Mouse (Mus musculus) cerebellum, adult 9-10 months (tissue): Measurements from ENCODE around the gene Gpc6.
"Not testable (repeated sequence)": the region's sequence is repeated elsewhere in the genome, so short reads cannot be mapped to it uniquely, and the experiment has no call there.

Source experiments
- DNase-seq: peaks from one replicate; pipeline ENCODE4 v3.0.0; 2022

The Gpc6 gene

DNA sequence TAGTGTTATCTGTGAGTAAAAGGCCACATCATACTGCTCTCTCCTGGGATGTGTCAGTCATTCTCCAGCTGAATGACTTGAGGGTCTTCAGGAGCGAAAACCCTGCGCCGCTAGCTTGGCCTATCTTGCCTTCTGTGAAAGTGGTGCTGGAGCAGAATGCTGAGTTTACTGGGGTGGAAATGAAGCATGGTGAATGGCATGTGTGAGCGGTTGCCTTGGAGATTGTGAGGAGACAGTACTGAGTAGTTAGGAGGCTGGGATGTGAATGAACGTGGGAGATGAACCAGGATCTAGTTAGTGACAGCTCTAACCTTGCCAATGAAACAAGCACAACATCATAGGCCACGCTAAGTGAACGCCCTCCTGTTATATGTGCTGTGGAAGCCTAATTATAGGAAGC, 458.1 kb downstream of the Gpc6 start:
- DNase-seq: no peak

DNA sequence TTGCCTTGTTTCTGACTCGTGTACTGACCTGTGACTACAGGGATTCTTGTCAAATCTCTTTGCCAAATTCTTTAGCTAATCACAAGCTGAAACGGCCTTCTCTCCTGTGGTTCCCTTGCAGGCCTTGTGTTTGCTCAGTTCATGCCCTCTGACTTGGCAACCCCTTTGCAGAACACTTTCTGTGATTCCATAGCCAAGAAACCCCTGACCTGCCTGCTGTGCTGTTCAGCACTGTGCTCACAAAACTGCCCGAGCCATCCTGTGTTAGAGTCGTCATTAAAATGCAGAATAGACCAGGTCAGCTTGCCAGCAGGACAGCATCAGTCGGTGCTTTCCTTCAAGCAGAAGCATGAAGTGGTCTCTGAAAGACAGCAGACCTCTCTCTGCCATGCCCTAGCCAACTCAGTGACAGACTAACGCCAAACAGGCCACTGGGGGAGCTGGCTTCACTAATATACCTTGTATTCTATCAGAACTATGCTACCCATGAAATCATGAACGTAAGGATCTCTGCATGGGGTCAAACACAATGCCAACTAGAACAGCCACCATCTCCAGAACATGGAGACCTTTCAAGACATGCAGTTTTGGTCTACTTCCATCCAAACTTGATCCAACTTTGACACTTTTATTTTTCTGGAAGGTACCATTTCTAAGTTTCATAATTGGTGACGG, 459.1 kb downstream of the Gpc6 start:
- DNase-seq: peak; percentile 56

DNA sequence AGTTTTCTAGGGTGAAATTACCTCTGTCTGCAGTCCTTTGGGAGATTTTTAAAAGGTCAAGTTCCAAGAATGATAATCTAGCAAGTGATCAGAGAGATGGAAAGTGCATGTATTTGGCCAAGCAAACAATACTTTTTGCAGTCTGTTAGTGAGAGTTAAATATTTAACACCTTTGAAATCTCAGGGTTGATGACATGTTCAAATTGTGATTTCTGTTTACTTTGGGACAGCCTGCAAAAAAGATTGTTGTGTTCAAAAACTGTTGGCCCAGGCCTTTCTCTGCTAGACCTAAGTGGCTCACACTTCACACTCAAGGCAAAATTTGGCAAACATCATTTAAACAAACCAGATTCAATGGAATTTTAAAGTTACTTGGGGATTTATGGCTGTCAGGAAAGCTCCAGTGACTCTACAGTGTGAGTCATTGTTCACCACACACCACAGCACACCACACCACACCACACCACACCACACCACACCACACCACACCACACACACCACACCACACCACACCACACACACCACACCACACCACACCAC, 460.7 kb downstream of the Gpc6 start:
- no peak for DNase-seq

DNA sequence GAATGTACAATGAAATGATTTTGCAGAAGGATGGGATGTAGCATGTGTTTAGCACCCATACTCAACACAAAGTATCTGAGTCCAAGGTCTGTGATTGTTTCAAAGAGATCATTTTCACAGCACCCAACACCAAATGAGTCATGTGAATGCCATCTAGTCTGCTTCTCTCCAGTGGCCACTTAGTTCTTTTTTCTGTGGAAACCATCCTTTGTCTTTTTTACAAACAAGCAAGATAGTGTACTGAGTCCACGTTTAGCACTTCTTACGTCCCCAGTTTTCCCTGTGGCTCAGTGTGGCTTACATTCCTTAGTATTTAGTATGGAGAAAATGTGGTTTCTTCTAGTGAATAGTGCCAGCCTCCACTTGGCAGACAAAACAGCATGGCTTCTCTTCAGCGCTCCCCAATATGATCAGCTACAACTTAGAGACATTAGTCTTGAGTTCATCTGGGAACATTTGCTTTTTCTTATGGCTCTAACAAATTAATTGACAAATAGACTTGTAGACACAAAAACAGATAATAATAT, 465.7 kb downstream of the Gpc6 start:
- DNase-seq: no peak

DNA sequence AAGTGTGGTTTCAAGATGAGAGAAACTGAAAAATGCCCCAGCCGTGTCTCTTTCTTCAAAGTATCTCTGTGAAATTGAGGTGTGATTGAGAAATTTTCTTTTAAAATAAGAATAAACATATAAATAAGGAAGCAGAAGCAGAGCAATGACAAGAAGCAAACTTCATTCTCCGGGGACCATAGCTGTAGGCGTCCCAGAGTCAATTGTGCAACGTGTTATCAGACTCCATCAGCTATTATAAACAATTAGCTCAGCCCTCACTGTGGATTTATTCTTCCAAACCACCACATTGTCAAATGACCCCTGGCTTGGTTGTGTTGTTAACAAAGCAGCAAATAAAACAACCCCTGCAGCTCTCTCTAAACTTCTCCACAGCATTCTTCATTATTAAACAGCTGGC, 466.3 kb downstream of the Gpc6 start:
- DNase-seq: no peak

DNA sequence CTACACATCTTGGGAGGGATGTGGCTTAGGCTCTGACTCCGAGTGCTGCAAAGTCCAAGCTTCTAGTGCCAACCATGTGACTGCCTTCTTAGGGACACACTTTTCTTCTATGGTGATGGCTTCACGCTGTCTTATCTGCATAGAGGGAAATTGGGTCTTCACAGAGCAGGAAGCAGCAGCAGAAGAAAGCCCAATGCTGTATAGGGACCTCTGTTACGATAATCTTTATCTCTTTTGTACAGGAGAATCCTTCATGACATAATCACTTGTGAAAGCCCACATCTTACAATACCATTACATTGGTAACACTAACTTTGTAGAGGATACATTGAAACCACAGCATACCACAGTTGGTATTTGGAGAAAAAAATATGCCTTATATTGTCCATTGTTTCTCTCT, 472.1 kb downstream of the Gpc6 start:
- no peak for DNase-seq

DNA sequence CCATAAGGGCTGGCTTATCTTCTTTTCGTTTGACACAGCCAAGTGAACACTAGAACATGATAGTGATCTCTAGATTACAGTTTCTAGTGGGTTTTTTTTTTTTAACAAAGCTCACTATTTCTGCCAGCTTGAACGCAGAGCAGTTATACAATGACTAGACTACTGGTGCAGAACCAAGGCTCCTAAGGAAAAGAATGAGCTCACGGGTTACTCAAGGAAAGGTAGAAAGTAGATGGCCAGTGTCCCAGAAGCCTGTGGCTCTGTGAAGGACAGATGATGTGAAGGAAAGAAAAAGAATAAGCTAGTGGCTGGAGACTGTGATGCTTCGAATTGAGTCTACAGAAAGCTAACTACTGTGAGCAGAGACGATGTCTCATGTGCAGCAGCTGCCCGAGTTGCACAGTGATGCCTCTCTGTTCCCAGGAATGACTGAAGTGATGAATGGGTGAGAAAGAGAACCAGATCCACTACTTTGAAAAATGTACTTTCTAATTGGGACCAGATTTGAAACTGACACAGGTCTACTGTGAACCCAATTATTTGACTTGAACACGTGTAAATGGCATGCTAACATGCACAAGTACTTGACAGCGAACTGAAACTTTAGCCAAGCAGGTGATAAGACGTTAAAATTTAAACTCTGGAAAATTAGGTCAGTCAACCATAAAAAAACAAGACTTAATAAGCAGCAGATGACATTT, 482.9 kb downstream of the Gpc6 start:
- DNase-seq: no peak

DNA sequence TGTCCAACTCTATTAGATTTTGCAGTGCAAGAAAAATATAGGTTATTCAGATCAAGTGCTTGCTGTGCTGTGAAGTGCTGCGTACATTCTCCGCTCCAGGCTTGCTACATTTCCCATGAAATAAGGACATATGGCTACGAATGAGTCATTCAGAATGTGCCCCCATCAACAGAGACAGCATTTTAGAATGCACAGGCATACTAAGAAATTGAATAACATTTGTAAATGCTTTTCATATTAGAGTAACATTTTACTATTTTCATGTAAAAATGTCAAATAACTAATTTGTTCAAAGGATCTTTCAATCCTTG, 483.4 kb downstream of the Gpc6 start:
- no peak for DNase-seq

DNA sequence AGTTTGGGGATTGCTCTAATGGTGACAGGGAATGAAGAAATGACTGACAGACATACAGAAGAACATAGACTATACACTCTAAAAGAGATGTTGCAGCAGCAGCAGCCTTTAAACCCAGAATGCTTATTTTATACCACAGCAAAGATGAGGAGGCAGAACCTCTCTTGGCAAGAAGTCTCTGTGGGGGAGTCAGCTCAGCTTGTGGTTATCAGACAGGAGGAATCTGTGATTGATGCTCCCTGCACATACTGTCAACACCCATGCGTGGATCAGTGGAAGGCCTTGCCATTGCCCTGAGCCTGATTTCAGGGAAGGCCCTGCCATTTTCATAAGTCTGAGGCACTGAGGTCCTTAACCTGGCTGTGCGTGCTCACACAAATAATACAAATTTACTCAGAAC, 484.7 kb downstream of the Gpc6 start:
- DNase-seq: no peak

DNA sequence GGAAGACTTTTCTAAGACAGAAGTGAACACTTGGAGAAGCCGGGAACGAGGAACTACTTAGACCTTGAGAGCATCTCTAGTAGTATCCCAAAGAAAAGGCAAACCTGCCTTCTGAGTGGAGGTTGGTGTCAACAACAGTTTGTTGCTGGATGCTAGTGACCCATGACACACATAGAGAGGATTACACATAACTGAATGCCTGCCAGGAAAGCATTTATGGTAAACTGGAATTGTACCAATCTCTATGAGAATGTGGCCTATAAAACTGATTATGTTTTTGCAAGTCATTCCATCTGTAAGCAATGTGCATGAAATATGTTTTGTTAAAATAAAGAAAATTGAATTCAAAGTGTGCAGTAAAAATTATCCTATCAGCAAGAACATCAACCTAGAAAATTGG, 485.4 kb downstream of the Gpc6 start:
- no peak for DNase-seq

DNA sequence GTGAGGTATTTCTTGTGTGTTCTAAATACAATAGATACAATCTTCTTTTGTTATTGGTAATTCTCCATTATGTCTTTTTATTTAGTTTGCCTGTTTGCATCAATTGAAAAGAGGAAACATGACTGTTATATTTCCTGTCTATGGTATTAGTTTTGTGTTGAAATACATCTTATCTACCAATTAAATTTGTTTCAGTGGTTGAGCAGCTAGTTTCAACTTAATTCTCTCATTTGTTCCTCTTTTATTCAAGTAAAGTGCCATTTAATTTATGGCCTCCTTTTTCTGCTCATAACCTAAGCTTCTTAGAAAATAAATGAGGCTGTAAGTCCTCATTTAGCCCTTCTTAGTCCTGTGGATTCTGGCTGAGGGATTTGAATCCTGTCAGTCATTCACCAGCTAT, 489.9 kb downstream of the Gpc6 start:
- no peak for DNase-seq

DNA sequence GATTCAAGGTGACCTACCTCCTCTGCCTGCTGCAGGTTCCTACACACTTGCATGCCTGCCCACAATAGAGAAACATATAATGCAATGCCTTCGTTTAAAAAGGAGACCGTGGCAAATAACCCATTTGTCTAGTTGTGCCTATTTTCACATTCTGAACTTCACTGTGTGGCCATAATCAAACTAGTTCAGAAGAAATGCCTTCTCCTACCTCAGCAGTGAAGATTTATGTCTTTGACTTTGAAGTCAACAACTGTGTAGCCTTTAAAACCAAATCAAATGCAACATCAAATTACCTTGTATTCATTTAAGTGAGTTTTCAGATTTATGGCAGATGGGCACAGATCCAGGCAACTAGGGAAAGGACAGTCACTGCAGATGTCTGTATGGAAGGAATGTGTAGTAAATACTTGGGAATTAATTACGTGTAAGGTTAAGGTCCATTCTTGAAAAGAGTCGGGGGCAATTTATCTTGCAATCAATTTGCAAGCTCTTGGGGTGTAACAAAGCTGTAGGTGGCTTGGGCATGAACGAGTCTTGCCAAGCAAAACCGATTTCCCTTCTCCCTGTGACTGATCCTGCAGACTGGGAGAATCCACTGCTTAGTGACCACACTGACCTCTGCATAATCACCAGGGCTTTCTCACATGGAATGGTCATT, 494.6 kb downstream of the Gpc6 start:
- DNase-seq: no peak

DNA sequence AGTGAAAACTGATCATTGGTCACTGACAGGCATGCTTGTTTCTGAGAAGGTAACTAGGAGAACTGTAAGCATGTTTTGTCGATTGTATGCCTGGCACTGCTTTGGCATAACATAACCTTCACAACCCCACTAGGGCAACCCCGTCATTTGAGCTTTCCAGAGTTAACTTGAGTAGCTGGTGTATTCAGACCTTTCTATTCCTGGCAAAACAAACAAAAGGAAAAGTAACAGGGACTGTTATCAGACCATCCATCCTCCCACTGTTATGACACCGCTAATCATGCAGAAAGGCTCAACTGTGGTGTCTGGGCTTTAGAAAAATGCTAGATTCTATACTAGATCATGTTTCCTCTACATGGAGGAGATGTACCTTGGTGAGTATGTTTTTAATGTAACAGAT, 496.1 kb downstream of the Gpc6 start:
- DNase-seq: no peak

DNA sequence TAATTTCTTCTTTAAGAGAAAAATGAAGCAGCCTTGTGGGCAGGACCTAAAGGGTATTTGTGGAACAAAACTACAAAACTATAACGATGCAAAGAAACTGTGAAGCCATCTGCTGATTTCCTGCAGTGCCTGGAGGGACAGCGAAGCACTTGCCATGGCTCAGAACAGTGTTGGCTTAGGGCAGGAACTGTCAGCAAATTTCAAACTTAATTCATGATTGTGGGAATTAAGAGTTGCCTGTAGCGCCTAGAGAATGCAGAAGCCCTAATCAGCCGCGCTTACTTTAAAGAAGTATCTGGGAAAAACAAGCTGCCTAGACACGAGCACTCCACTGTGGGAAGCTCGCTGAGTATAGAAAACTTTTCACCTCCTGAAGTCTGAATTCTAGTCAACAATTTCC, 501.0 kb downstream of the Gpc6 start:
- DNase-seq: no peak

DNA sequence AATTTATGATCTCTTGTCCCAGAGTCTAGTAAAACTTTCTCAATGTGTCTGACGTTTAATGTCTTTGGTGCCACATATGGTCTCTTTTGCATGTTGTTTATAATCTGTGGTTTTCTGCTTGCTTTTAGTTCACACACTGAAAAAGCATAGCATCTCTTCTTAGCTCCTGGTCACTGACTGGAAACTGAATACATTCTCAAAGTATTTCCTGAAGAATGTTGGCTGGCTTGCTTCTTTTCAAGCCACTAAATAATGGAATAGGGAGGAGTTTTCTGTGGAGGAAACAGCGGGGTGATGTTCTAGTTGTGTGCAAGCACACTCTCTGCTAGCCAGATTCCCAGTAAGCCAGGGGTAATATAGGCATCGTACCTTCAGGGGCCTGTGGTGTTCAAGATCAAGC, 502.7 kb downstream of the Gpc6 start:
- DNase-seq: no peak

DNA sequence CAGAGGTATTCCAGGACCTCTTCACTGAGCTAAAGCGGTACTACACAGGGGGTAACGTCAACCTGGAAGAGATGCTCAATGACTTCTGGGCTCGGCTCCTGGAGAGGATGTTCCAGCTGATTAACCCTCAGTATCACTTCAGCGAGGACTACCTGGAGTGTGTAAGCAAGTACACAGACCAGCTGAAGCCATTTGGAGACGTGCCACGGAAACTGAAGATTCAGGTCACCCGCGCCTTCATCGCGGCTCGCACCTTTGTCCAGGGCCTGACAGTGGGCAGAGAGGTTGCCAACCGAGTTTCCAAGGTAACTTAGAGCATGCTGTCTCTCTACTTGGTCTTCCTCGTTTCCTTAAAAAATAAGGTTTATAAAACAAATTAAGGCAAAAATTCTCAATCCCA, 510.6 kb downstream of the Gpc6 start:
- no peak for DNase-seq

DNA sequence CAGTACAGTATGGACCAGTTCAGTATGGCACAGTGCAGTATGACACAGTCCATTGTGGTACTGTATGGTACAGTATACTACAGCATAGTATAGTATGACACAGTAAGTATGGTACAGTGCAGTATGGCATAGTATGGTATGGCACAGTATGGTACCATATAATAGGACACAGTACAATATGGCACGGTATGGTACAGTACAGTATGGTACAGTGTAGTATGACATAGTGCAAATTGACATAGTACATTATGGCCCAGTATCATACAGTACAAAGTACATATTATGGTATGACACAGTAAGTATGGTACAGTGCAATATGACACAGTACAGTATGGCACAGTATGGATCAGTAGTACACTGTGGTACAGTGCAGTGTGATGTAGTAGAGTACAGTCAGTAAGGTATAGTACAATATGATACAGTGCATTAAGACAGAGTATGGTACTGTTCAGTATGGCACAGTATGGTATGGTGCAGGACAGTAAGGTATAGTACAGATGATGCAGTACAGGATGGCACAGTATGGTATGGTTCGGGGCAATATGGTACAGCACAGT, 521.6 kb downstream of the Gpc6 start:
- not testable (repeated sequence) for DNase-seq

DNA sequence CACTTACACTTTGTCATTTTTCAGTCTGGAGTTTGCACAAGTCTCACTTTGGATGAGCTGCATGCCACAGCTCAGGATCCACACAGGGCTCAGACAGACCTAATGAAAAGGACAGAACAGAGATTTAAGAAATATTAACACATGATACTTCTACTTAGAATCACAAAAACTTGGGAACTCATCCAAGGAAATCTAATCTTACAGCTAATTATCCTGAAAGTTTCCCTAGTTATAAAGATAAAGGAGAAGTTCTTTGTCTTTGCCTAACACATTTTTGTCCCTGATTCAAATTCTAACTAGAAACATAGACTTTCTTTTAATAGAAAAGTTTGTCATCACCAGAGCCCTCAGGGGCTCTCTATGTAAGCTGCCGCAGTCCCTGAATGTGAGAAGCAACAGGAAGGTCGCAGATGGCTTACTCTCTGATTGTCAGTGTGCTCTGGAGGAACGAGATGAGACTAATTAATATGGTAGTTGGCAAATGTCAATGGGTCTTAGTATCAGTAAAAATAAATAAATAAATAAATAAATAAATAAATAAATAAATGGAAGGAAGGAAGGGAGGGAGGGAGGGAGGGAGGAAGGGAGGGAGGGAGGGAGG, 526.4 kb downstream of the Gpc6 start:
- DNase-seq: no peak

DNA sequence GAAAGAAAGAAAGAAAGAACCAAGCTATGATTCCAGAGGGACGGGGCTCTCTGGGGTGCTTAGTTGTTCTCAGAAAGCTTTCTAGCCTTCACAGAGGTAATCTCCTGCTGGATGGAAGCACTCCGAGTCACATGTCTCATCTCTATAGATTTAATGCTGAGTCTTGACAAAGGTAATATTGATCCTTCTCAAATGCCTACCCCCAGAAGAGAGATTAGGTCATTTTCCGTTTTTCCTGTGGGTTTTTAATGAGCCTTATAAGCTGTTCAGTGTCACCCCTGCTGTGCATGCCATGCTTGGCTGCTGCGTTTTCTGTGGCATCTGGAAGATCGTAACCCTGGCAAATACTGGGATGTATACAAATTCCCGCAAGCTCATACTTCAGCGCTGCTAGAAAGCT, 527.0 kb downstream of the Gpc6 start:
- DNase-seq: no peak

DNA sequence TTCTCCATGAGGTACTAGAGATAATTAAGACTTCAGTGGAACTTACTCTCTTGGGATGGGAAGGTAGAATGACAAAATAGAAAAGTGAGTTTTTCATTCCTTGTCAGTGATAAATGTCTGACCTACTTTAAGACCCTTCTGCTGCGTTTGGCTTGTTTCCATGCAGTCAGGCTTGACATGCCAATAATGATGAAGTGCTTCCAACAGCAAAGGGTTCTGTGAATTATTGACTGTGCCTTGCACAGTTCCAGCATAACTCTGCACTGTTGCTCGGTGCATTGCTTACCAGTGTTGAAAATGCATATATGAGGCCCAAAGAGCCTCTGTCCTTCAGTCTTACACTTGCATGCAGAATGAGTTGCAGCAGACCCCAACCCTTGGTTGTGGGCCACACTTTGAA, 548.3 kb downstream of the Gpc6 start:
- no peak for DNase-seq

DNA sequence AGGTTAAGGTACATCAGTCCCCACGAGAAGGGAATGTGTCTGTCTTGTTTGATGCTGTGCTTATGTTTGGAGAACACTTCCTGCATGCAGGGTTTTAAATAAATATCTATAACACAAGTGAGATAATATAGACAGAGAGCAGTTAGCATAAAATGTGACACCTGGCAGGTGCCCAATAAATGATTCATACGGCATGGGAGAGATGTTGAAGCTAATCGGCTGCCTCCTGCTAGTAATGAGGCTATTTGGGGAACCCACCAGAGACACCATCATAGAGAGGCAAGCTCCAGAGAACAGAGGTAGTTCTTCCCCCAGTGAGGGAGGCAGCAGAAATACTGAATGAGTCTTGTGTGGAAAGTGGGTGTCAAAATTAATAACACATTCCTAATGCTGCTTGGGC, 553.8 kb downstream of the Gpc6 start:
- DNase-seq: no peak

DNA sequence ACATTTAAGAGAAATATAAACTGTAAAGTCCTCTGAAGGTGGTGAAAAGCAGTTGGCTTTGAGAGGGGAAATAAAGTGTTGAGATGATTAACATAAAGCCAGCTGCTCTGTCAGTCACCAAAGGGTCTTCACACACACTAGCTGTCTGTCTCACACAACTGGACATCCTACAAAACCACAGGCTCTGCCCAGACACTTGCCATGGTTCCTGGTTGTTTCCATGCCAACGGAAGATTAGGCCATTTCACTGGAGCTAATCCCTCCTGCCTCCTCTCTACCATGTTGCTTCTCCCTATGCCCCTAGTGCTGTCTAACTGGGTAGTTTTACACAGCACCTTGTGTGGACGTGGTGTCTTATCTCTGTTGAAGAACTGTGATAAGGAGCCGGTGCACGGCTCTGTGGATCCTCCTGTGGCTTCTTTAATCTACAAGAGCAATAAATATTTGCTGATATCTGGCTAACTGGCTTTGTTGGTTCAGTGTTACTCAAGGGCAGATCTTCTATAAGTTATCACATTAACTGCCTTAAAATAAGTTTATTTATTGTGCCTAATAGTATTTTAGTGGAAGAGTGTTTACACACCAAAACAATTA, 562.1 kb downstream of the Gpc6 start:
- no peak for DNase-seq

DNA sequence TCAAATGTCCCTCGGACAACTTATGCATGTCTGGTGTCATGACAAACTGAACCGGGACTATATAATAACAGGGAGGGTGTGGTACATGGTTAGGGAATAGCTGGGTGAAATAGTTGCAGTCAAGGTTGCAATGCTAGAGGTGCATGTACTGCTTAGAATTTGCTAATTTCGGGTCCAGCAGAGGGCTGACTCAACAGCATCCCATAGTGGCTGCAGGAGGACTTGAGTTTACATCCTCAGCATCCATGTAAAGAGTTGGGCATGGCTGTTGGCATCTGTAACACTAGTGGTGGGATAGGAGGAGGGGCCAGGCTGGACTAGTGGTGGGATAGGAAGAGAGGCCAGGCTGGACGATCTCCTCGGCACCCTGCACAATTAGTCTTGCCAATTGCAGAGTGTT, 565.4 kb downstream of the Gpc6 start:
- no peak for DNase-seq
